Mouse (Mus musculus): Measurements from ENCODE around the gene Megf11.
"Not testable (repeated sequence)": the region's sequence is repeated elsewhere in the genome, so short reads cannot be mapped to it uniquely, and the experiment has no call there.

Gene Megf11

GRCm38 (mm10) chr9:64466564-64466963, 81.1 kb downstream of the Megf11 start:
- DNase-seq (ENCODE audit: low read depth): no peak

- no peak for DNase-seq (ENCODE audit: low read depth)
These were observed 85.4 kb downstream of the Megf11 start for GRCm38 (mm10) chr9:64470806-64471205.

DNA sequence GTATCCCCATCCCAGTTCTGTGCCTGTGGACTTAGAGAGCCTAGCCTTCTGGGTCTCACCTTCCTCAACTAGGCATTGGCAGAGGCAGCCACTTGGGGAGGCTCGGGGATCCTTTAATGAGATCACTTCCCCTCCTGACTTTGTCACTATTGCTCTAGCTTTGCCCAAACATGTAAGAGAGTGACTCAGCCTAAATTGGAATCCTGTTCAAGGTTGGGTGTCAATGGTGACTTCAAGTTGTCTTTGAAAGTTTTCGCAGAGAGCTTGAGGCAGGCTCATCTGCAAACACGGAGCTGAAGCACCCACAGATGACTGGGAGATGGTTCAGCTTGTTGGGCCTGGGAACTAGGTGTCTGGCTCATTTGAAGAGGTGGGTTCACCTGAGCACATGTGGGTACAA, 85.9 kb downstream of the Megf11 start:
- DNase-seq (ENCODE audit: low read depth): no peak

DNA sequence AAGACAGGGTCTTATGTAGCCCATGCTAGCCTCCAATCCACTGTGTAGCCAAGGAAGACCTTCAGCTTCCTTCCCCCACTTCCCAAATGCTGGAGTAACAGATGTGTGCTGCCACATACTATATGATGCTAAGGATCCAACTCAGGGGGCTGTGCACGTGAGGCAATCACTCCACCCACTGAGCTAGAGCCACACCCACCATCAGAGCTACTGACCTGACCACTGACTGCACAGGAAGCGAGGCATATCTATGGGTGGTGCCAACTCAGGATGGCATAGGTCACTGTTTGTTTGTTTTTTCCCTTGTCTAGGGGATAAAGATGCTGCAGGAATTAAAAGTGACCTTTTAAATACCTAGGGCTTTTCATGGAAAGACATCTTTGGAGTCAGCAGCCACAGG, 86.7 kb downstream of the Megf11 start:
- DNase-seq (ENCODE audit: low read depth): no peak

GRCm38 (mm10) chr9:64472743-64473142, 87.3 kb downstream of the Megf11 start:
- DNase-seq (ENCODE audit: low read depth): no peak

DNA sequence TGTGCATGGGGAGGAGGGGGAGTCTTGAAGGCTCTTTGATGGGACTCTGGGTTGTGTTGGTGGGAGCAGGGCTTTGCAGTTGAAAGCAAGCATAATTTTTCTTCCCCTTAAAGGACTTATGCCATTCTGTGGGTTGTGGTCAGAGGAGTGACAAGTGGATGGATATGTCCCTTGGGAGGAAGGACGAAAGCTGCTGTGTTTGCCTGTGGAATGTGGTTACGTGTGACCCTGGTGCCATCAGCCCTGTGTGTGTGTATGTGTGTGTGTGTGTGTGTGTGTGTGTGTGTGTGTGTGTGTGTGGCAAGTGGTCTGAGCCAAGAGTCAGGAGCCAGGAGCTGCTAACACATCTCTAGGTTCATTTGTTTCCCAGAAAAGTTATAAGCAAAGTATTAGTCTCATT, 87.7 kb downstream of the Megf11 start:
- no peak for DNase-seq (ENCODE audit: low read depth)

- DNase-seq (ENCODE audit: low read depth): no peak
These were observed 88.3 kb downstream of the Megf11 start for GRCm38 (mm10) chr9:64473695-64474094.

DNA sequence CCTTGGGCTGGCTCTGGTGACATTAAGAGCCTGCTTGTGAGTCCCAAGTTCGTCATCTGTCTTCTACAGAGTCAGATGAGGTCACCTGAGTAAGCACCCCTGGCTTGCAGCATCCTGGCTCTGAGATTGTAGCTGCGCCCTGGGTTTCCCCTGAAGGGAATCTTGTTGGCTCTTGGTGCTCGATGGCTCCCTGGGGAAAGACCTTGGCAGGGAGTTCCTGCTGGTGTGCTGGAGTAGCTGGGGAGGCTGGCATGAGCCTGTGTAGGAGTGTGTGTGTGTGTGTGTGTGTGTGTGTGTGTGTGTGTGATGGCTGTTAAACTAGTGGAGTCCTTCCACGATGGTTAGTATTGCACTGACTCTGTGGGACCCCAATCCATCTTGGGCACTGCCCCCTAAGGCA, 88.7 kb downstream of the Megf11 start:
- no peak for DNase-seq (ENCODE audit: low read depth)

- DNase-seq (ENCODE audit: low read depth): no peak
These were observed 90.5 kb downstream of the Megf11 start for GRCm38 (mm10) chr9:64475942-64476341.

GRCm38 (mm10) chr9:64477397-64477796, 92.0 kb downstream of the Megf11 start:
- DNase-seq (ENCODE audit: low read depth): not testable (repeated sequence)

GRCm38 (mm10) chr9:64482126-64482525, 96.7 kb downstream of the Megf11 start:
- no peak for DNase-seq (ENCODE audit: low read depth)

DNA sequence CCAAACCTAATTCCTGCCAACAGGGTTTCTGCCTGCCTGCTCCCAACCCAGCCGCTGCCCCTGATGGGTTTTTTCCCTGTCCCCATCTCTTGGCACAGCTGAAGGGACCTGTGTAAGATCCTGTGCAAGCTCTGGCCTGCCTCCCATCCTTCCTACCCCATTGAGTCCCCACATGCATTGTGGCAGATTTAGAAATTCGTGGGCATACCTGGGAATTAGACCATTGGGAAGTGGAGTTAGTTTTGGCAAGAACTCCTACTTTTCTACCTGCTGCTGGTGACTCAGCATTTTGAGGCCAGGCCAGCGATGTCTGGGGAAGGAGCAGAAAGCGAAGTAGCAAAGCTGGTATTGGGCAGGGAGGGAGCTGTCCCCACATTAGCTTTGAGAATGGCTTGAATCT, 102.0 kb downstream of the Megf11 start:
- DNase-seq (ENCODE audit: low read depth): no peak

DNA sequence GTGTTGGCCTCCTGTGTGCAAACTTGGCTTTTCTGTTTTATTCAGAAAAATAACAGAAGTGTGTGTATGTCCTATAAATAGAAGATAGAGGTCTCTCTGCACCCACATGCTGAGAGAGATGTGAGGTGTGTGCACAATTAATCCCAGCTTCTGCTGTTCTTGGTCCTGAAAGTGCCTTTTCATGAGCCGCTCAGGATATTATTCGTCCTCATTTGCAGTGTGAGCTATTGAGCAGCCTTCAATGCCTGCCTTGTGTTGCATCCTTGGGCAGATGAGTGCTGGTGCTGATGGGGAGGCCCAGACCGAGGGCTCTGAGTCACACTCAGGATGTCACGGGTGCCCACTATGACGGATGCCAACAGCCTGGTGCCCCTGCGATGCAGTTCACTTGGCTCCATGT, 109.2 kb downstream of the Megf11 start:
- no peak for DNase-seq (ENCODE audit: low read depth)

GRCm38 (mm10) chr9:64498929-64499328, 113.5 kb downstream of the Megf11 start:
- DNase-seq (ENCODE audit: low read depth): no peak

DNA sequence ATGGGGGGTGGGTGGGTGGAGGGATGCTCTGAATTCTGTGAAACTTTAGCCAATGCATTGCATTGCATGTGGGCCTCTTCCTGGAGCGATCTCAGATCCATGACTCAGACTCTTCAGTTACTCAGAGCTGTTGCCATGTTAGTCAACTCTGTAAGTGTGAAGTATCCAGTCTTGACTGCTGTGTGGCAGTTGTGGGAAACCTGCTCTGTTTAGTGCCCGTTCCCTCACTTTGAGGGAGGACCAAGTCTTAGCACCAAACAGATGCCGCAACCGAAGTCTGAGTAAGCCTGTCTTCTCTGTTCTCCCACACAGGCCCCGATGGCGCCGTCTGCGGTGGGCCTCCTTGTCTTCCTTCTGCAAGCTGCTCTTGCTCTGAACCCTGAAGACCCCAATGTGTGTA, 115.8 kb downstream of the Megf11 start:
- DNase-seq (ENCODE audit: low read depth): no peak

DNA sequence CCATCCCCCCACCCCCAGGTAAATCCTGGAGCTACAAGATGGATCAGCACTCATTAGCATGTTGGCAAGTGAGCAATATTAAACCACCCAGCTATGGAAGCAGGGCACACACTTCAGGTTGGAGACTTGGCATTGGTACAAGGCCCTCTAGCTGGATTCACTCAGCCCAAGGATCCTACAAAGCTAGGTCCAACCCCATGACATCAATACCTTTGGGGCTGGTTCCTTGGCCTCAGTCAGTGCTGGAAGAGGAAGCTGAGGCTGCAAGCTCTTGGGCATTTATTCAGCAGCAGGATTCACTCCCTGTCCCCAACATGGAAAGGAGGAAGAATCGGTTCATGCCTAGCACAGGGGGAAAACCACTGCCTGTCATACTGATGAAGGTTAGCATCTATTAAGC, 118.6 kb downstream of the Megf11 start:
- no peak for DNase-seq (ENCODE audit: low read depth)

- no peak for DNase-seq (ENCODE audit: low read depth)
These were observed 119.0 kb downstream of the Megf11 start for GRCm38 (mm10) chr9:64504456-64504855.

- no peak for DNase-seq (ENCODE audit: low read depth)
These were observed 119.5 kb downstream of the Megf11 start for GRCm38 (mm10) chr9:64504921-64505320.

DNA sequence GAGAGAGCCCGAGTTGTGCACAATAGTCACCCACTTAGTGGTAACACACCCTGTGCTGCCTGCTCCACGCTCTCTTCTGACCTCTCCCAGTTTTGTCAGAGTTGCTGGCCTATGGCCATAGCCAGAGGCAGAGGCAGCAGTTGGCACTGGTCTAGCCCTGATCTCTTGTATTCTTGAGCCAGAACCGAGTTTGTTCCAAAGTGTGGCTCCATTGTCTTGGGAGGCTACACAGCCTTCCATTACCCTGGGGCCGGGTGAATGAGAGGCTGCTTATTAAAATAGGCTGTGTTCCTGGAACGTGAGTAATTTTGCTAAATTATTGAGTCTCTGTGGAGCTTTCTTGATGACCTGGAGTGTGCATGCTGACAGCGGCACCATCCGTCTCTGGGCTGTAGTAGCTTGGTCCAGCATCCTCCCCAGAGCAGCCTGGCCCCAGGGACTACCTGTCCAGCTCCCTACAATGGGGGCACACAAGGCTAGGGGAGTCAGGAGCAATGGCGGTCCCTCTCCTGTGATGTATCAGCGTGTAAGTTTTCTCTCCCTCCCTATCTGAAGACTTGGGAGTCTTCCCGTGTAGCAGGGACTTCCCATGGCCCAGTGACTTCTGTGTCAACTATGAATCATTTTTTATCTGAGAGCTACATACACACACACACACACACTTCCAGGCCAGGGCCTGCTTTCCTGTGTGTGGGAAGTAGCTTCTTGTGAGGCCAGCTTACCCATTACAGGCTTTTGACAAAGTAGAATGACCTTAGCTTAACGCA, 121.2 kb downstream of the Megf11 start:
- DNase-seq (ENCODE audit: low read depth): no peak

GRCm38 (mm10) chr9:64507207-64507517, 121.7 kb downstream of the Megf11 start:
- DNase-seq (ENCODE audit: low read depth): no peak

DNA sequence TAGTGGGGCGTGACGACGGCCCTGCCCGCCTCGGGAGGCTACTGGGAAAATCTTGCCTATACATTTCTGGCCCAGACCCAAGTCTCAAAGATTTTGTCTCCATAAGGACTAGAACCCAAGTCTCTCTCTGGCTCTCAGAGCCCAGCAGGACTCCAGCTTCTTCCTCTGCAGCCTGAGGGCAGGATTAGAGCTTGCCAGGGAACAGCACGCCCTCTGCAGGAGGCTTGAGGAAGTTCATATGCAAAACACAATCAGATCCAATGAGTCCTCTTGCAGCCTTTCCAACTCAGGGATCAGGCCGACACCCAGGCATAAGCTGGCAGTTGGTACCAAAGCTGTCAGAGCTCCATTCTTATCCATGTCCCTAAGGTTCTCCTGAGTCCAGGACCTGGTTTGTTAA, 122.6 kb downstream of the Megf11 start:
- no peak for DNase-seq (ENCODE audit: low read depth)

- no peak for DNase-seq (ENCODE audit: low read depth)
These were observed 129.4 kb downstream of the Megf11 start for GRCm38 (mm10) chr9:64514826-64515225.

- DNase-seq (ENCODE audit: low read depth): no peak
These were observed 134.7 kb downstream of the Megf11 start for GRCm38 (mm10) chr9:64519921-64520746.

All from fibroblast of lung, adult 2 months (primary cell).